Mouse (Mus musculus) megakaryocyte, embryonic 14.5 days (primary cell): Measurements from ENCODE around the gene Gm5767. TPM values are rescaled to one million over a fixed set of nuclear protein-coding genes. Genes with fewer than 3 reads are reported as not detected.

Experiments
- H3K27me3 ChIP-seq: replicated peaks from 2 replicates; pipeline ENCODE3; 2012; ENCODE audit warnings: inconsistent platforms
- H3K36me3 ChIP-seq: replicated peaks from 2 replicates; pipeline ENCODE3; 2012; ENCODE audit warnings: low read length, inconsistent platforms, mixed read lengths
- H3K4me1 ChIP-seq: 2 replicates; pipeline ENCODE4 v1.6.1; 2012; ENCODE audit warnings: inconsistent platforms
- H3K4me3 ChIP-seq: replicated peaks from 2 replicates; pipeline ENCODE3; 2012; ENCODE audit warnings: moderate library complexity, mild to moderate bottlenecking, inconsistent platforms
- H3K9me3 ChIP-seq: 2 replicates; pipeline ENCODE4 v1.6.1; 2012; ENCODE audit warnings: inconsistent platforms
- FLI1 ChIP-seq: IDR thresholded peaks from 2 replicates; pipeline ENCODE4 v1.6.1; 2012; ENCODE audit warnings: low read length, inconsistent platforms, mixed read lengths
- GATA1 ChIP-seq: IDR thresholded peaks from 3 replicates; pipeline ENCODE4 v1.6.1; 2012; ENCODE audit warnings: mixed read lengths, low read length, inconsistent platforms, borderline replicate concordance
- polyA plus RNA-seq: library from polyadenylated mRNA; stranded (reverse); fragments of >175 nt; gene quantifications from 2 replicates; pipeline ENCODE4 v1.2.3, GENCODE M21; 2012; ENCODE audit warnings: low replicate concordance; ENCODE audit not compliant: insufficient read depth

The Gm5767 gene
- polyA plus RNA-seq, 1 experiment, result not detected

- H3K4me1 ChIP-seq, result peaks cover 86% of the 10 kb centered on the region
- no peak for TF ChIP-seq GATA1
- no peak for TF ChIP-seq FLI1
- no peak overlapping the region for H3K4me3 ChIP-seq
- peaks cover 27% of the 10 kb centered on the region for H3K36me3 ChIP-seq
- H3K27me3 ChIP-seq, result peaks cover 22% of the 10 kb centered on the region
- H3K9me3 ChIP-seq, result no peaks in the 10 kb centered on the region
Observed at GRCm38 (mm10) chr16:8668386-8668785, 12.2 kb upstream of the Gm5767 start.

- Histone ChIP-seq H3K4me3 (no peak overlapping the region), H3K9me3 (no peaks in the 10 kb centered on the region), H3K27me3 (peaks cover 24% of the 10 kb centered on the region), H3K36me3 (peaks cover 20% of the 10 kb centered on the region), H3K4me1 (peaks cover 92% of the 10 kb centered on the region)
- TF ChIP-seq GATA1 (no peak), FLI1 (no peak)
Observed at GRCm38 (mm10) chr16:8669432-8669831, 11.1 kb upstream of the Gm5767 start.

GRCm38 (mm10) chr16:8670041-8671035 lies 10.2 kb upstream of the Gm5767 start:
- H3K27me3 ChIP-seq, result peaks cover 24% of the 10 kb centered on the region
- H3K9me3 ChIP-seq, result no peaks in the 10 kb centered on the region
- peak overlapping the region; percentile 91 for H3K4me3 ChIP-seq
- H3K36me3 ChIP-seq, result peaks cover 15% of the 10 kb centered on the region
- H3K4me1 ChIP-seq, result peaks cover 91% of the 10 kb centered on the region
- TF ChIP-seq GATA1 (no peak), FLI1 (no peak)

GRCm38 (mm10) chr16:8671551-8672349 lies 8.8 kb upstream of the Gm5767 start, which contains the start of gene Carhsp1:
Carhsp1 (minus strand) TSS chr16:8672155.
- peaks cover 88% of the 10 kb centered on the region for H3K4me1 ChIP-seq

GRCm38 (mm10) chr16:8672350-8672687 lies 8.3 kb upstream of the Gm5767 start:
- peaks cover 84% of the 10 kb centered on the region for H3K4me1 ChIP-seq
- TF ChIP-seq GATA1 (no peak), FLI1 (no peak)
- peaks cover 7% of the 10 kb centered on the region for H3K36me3 ChIP-seq
- peaks cover 29% of the 10 kb centered on the region for H3K27me3 ChIP-seq
- H3K4me3 ChIP-seq, result peak overlapping the region; percentile 91
- no peaks in the 10 kb centered on the region for H3K9me3 ChIP-seq

More at GRCm38 (mm10) chr16:8671551-8672349, 8.8 kb upstream of the Gm5767 start, which contains the start of gene Carhsp1:
- TF ChIP-seq FLI1 (no peak), GATA1 (no peak)
- Histone ChIP-seq H3K4me3 (peak within 1 kb of the TSS; percentile 91), H3K27me3 (peaks cover 29% of the 10 kb centered on the region), H3K9me3 (no peaks in the 10 kb centered on the region), H3K36me3 (peaks cover 7% of the 10 kb centered on the region)

- Histone ChIP-seq H3K4me3 (no peak overlapping the region), H3K27me3 (peaks cover 29% of the 10 kb centered on the region), H3K36me3 (peaks cover 7% of the 10 kb centered on the region), H3K9me3 (no peaks in the 10 kb centered on the region), H3K4me1 (peaks cover 79% of the 10 kb centered on the region)
- TF ChIP-seq FLI1, result no peak
- no peak for TF ChIP-seq GATA1
Observed at GRCm38 (mm10) chr16:8672811-8673210, 7.8 kb upstream of the Gm5767 start.

GRCm38 (mm10) chr16:8673343-8673742 lies 7.2 kb upstream of the Gm5767 start:
- H3K9me3 ChIP-seq, result no peaks in the 10 kb centered on the region
- peaks cover 4% of the 10 kb centered on the region for H3K36me3 ChIP-seq
- TF ChIP-seq FLI1, result no peak
- TF ChIP-seq GATA1, result no peak
- peaks cover 73% of the 10 kb centered on the region for H3K4me1 ChIP-seq
- H3K4me3 ChIP-seq, result peak overlapping the region; percentile 89
- peaks cover 30% of the 10 kb centered on the region for H3K27me3 ChIP-seq

- peak overlapping the region; percentile 89 for H3K4me3 ChIP-seq
- TF ChIP-seq FLI1, result no peak
- TF ChIP-seq GATA1, result no peak
- no peaks in the 10 kb centered on the region for H3K36me3 ChIP-seq
- no peaks in the 10 kb centered on the region for H3K9me3 ChIP-seq
- peaks cover 30% of the 10 kb centered on the region for H3K27me3 ChIP-seq
- H3K4me1 ChIP-seq, result peaks cover 65% of the 10 kb centered on the region
Observed at GRCm38 (mm10) chr16:8674165-8674564, 6.4 kb upstream of the Gm5767 start.

GRCm38 (mm10) chr16:8675559-8675958 lies 5.0 kb upstream of the Gm5767 start:
- Histone ChIP-seq H3K4me3 (no peak overlapping the region), H3K4me1 (peaks cover 51% of the 10 kb centered on the region), H3K9me3 (no peaks in the 10 kb centered on the region), H3K36me3 (no peaks in the 10 kb centered on the region), H3K27me3 (peaks cover 19% of the 10 kb centered on the region)
- TF ChIP-seq FLI1 (no peak), GATA1 (no peak)
